16 mouse cellular contexts compared by ENCODE assay signal in the genomic region with DNA sequence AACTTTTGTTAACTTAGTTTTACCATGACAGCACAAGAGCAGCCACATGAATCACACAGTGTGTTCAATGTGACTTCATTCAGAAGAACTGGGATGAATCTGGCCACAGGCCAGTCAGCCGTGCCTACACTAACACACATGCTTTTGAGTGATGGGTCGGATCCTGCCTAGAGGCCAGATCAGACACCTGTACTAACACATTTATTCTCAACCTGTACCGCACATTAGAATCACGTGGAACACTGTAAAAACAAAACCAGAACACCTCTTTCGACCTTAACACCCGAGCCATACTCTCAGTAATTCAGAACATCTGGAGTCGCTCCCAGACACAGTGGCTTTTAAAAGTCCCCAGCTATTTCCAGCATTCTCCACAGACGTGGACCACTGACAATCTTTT.
DNase-seq lines count a peak whose midpoint lies in the region; ATAC-seq and TF ChIP-seq lines count a peak whose summit lies in the region.
"Had no signal": no experiment of that assay in that cellular context is flagged by ENCODE, and none has a peak within 500 bp of the region (broad histone marks: within the 10 kb centered on the region; RNA-seq: fewer than 3 reads in every experiment).

No protein-coding gene starts in this region.

- H3K36me3 ChIP-seq in stomach, embryonic 15.5 days: no peaks in the 10 kb centered on the region
- peaks cover 6% of the 10 kb centered on the region; the same call in 1 of the 2 replicates for H3K36me3 ChIP-seq in stomach, postnatal 0 days (ENCODE audit: control insufficient read depth, insufficient read depth, low read length)
- H3K36me3 ChIP-seq: heart, embryonic 13.5 days; midbrain, embryonic 10.5 days had no signal

- ATAC-seq in cerebellum, adult (ENCODE audit: insufficient number of reproducible peaks, low FRiP score, low TSS enrichment): no peak
- ATAC-seq in stomach, embryonic 15.5 days (ENCODE audit: insufficient read depth, low FRiP score, low read depth): peak; percentile 60; the same call in 1 of the 2 replicates
- no peak for ATAC-seq in stomach, postnatal 0 days (ENCODE audit: low FRiP score, low TSS enrichment)

- intact Hi-C loops in heart, postnatal 14 days (cut with DNase I): no loop called here

- H3K4me2 ChIP-seq in stomach, embryonic 15.5 days: no peak overlapping the region
- H3K4me2 ChIP-seq in stomach, postnatal 0 days (replicated peaks; ENCODE audit: low read depth): no peak overlapping the region
- H3K4me2 ChIP-seq: heart, embryonic 13.5 days had no signal

- no peak for TF ChIP-seq CTCF in stomach, postnatal 0 days (IDR thresholded peaks at IDR 0.05; ENCODE audit: low read depth)

- DNase-seq in cerebellum, postnatal 14 days: peak; percentile 21 to 22
- DNase-seq in stomach, postnatal 0 days (ENCODE audit: low spot score): no peak
- DNase-seq in fat pad, adult 2 months (ENCODE audit: extremely low read depth, low read depth, low spot score): peak; percentile 31
- DNase-seq in urinary bladder, postnatal 4 days (ENCODE audit: low spot score in 2 of 2): no peak
- no peak for DNase-seq in ovary, postnatal 10 days (ENCODE audit: low spot score)
- no peak for DNase-seq in heart, postnatal 14 days
- DNase-seq: cerebellum, postnatal 10 days; gastrocnemius, postnatal 14 days; kidney, postnatal 25 days; lung, postnatal 14 days had no signal

- no peaks in the 10 kb centered on the region for H3K27me3 ChIP-seq in stomach, embryonic 15.5 days (replicated peaks)
- H3K27me3 ChIP-seq in stomach, postnatal 0 days (ENCODE audit: control insufficient read depth, insufficient read depth, low read length): no peaks in the 10 kb centered on the region
- H3K27me3 ChIP-seq: heart, embryonic 13.5 days had no signal

- no peaks in the 10 kb centered on the region for H3K9me3 ChIP-seq in stomach, embryonic 15.5 days
- H3K9me3 ChIP-seq in stomach, postnatal 0 days (ENCODE audit: control insufficient read depth, low read length): no peaks in the 10 kb centered on the region
- H3K9me3 ChIP-seq: heart, embryonic 13.5 days; midbrain, embryonic 10.5 days had no signal

- TF ChIP-seq EP300 in stomach, postnatal 0 days (optimal IDR thresholded peaks at IDR 0.05): no peak

- no peaks in the 10 kb centered on the region for H3K4me1 ChIP-seq in stomach, embryonic 15.5 days
- H3K4me1 ChIP-seq in stomach, postnatal 0 days (replicated peaks; ENCODE audit: control insufficient read depth, insufficient read depth): no peaks in the 10 kb centered on the region

- no peak overlapping the region for H3K27ac ChIP-seq in stomach, embryonic 15.5 days
- H3K27ac ChIP-seq in stomach, postnatal 0 days (replicated peaks): no peak overlapping the region
- H3K27ac ChIP-seq: heart, embryonic 13.5 days; liver, embryonic 14.5 days; midbrain, embryonic 10.5 days had no signal

- WGBS in stomach, embryonic 15.5 days: 41% methylated on average over 8 of the region's 8 CpGs
- whole genome bisulfite sequencing in stomach, postnatal 0 days: 41% methylated on average over 8 of the region's 8 CpGs

- H3K9ac ChIP-seq in stomach, embryonic 15.5 days: no peak overlapping the region
- H3K9ac ChIP-seq in stomach, postnatal 0 days (ENCODE audit: low read length): no peak overlapping the region
- H3K9ac ChIP-seq: heart, embryonic 13.5 days; liver, embryonic 14.5 days had no signal

- H3K4me3 ChIP-seq in stomach, embryonic 15.5 days (replicated peaks): no peak overlapping the region
- no peak overlapping the region for H3K4me3 ChIP-seq in stomach, postnatal 0 days (ENCODE audit: low read depth, low read length)
- H3K4me3 ChIP-seq: erythroblast, embryonic 14.5 days; heart, embryonic 13.5 days; midbrain, embryonic 10.5 days had no signal

Comparison
In these comparisons a context has a peak if more than half of its experiments do, and no peak if none do; other contexts are left out.
1. DNase-seq: peak in cerebellum, postnatal 14 days (2 of 2) and fat pad, adult 2 months (single experiment); none in stomach, postnatal 0 days (single experiment), urinary bladder, postnatal 4 days (0 of 2), ovary, postnatal 10 days (single experiment) and heart, postnatal 14 days (0 of 2).